Mouse (Mus musculus): ENCODE data around the gene Gltp. TPM values are rescaled to one million over a fixed set of nuclear protein-coding genes. Genes with fewer than 3 reads are reported as not detected.

Gltp gene
- polyA plus RNA-seq, 1 experiment from 2014 or later: 87.4 TPM

- H3K4me2 ChIP-seq (replicated peaks; ENCODE audit: low read depth, low read length): no peak overlapping the region
- H3K36me3 ChIP-seq (ENCODE audit: control insufficient read depth, insufficient read depth, low read length): peaks cover 25% of the 10 kb centered on the region
- no peak for ATAC-seq (ENCODE audit: insufficient number of reproducible peaks, insufficient read depth, low FRiP score, low read depth)
- H3K27ac ChIP-seq (ENCODE audit: low read length): no peak overlapping the region
- H3K9me3 ChIP-seq (ENCODE audit: control insufficient read depth, low read depth, low read length): no peaks in the 10 kb centered on the region
- no peak overlapping the region for H3K4me3 ChIP-seq (ENCODE audit: low read depth, low read length)
- H3K27me3 ChIP-seq (ENCODE audit: control insufficient read depth, insufficient read depth, low read length): no peaks in the 10 kb centered on the region
- H3K9ac ChIP-seq (replicated peaks; ENCODE audit: low read depth, low read length): no peak overlapping the region
- peaks cover 5% of the 10 kb centered on the region for H3K4me1 ChIP-seq (ENCODE audit: control insufficient read depth, insufficient read depth, low read length)
- 94% methylated on average over 21 of the region's 21 CpGs for WGBS
Observed at GRCm38 (mm10) chr5:114709357-114709756, 18.6 kb upstream of the Gltp start.

DNA sequence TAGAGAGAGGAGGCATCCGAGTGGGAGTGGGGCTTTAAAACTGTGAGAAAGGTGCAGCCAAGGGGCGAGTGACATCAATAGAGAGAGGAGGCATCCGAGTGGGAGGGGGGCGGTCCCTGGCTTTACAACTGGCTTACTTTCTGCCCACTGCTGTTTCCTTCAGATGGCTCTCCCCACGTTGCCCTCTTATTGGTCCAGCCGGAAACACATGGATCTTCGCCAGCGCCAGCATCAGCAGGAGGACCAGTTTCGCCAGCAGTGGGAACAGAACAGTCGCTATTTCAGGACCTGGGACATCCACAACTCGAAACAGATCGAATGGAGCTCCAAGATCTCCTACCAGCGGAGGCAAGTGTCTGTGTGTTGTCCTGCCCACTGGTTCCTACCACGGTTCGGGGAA is 17.7 kb upstream of the Gltp start:
- Histone ChIP-seq H3K27ac (ENCODE audit: low read length) (no peak overlapping the region), H3K9me3 (ENCODE audit: control insufficient read depth, low read depth, low read length) (no peaks in the 10 kb centered on the region), H3K4me1 (ENCODE audit: control insufficient read depth, insufficient read depth, low read length) (peaks cover 5% of the 10 kb centered on the region), H3K4me3 (ENCODE audit: low read depth, low read length) (peak overlapping the region; percentile 83), H3K4me2 (replicated peaks; ENCODE audit: low read depth, low read length) (peak overlapping the region; percentile 82), H3K9ac (replicated peaks; ENCODE audit: low read depth, low read length) (no peak overlapping the region), H3K27me3 (ENCODE audit: control insufficient read depth, insufficient read depth, low read length) (no peaks in the 10 kb centered on the region), H3K36me3 (ENCODE audit: control insufficient read depth, insufficient read depth, low read length) (peaks cover 17% of the 10 kb centered on the region)
- ATAC-seq (ENCODE audit: insufficient number of reproducible peaks, insufficient read depth, low FRiP score, low read depth): no peak
- 55% methylated on average over 15 of the region's 15 CpGs for WGBS

GRCm38 (mm10) chr5:114707265-114708068 is 16.7 kb upstream of the Gltp start, which contains the start of gene Tchp:
Tchp (plus strand) TSS chr5:114707760.
- Histone ChIP-seq H3K36me3 (ENCODE audit: control insufficient read depth, insufficient read depth, low read length) (peaks cover 11% of the 10 kb centered on the region), H3K27me3 (ENCODE audit: control insufficient read depth, insufficient read depth, low read length) (no peaks in the 10 kb centered on the region), H3K4me3 (ENCODE audit: low read depth, low read length) (peak within 1 kb of the TSS; percentile 83), H3K9me3 (ENCODE audit: control insufficient read depth, low read depth, low read length) (no peaks in the 10 kb centered on the region), H3K27ac (ENCODE audit: low read length) (no peak within 1 kb of the TSS), H3K4me2 (replicated peaks; ENCODE audit: low read depth, low read length) (peak within 1 kb of the TSS; percentile 82), H3K4me1 (ENCODE audit: control insufficient read depth, insufficient read depth, low read length) (peaks cover 5% of the 10 kb centered on the region), H3K9ac (replicated peaks; ENCODE audit: low read depth, low read length) (peak within 1 kb of the TSS; percentile 55)
- ATAC-seq (ENCODE audit: insufficient number of reproducible peaks, insufficient read depth, low FRiP score, low read depth): peak; percentile 78
- WGBS: 4% methylated on average over 49 of the region's 49 CpGs

DNA sequence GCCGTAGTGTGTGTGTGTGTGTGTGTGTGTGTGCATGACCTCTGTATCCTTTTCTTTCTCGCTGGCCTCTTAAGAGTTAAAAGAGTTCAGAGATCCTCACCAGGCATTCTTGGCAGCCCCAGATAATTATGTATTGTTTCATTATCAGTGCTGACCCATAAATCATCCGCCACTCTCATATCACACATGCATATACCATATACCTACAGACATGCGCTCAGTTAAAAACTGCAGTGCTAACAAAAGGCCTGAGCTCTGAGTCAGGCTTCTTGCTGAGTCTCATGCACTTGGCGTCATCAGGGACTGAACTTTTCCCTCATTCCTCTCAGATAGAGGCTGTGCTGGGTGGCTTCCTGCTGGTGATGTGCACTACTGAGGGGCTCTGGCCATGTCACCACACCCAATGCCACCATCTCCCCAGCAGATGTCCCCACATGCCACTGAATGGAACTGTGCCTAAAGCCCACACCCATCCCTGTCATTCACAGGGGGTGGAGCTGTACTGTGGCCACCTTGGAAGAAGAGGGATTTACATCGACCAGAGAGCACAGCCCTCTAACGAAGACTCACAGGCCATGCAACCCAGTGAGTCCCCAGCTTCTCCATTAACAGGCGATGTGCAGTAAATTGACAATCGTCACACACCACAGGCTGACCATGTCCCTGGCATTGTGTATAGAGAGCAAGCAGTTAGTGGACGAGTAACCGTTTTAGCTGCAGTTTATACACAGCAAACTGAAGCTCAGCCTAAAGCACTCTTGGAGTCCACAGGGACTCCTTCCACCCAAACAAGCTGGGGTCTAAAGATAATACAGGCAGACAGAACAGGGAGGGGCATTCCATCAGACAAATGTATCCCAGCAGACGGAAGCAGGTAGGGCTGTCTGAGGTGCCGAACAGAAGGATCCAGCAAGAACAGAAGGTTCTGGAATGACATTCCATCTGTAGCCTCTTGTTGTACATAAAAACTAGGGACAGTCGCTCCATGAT is 11.9 kb upstream of the Gltp start:
- no peak; the same call in 1 of the 2 replicates for ATAC-seq (ENCODE audit: insufficient number of reproducible peaks, insufficient read depth, low FRiP score, low read depth)
- no peak overlapping the region for H3K9ac ChIP-seq (replicated peaks; ENCODE audit: low read depth, low read length)
- WGBS: 61% methylated on average over 14 of the region's 14 CpGs

DNA sequence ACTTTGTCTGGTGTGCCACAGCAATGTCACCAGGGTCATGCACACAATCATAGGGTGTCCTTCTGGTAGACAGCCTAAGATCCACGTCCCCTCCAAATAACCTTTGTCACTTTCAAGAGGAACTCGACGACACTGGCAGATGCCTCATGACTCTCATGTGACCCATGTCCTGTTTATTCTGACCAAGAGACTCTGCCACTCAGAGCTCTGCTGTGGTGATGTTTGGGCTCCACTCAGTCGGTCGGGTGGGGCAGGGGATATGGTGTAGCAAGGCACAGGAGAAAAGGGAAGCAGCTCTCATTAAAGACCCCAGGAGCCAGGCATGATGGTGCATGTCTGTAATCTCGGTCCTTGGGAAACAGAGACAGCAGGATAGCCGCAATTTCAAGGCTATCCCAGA is 8.2 kb upstream of the Gltp start:
- H3K4me2 ChIP-seq (replicated peaks; ENCODE audit: low read depth, low read length): no peak overlapping the region
- H3K27ac ChIP-seq (ENCODE audit: low read length): no peak overlapping the region
- H3K9ac ChIP-seq (replicated peaks; ENCODE audit: low read depth, low read length): no peak overlapping the region
- H3K4me3 ChIP-seq (ENCODE audit: low read depth, low read length): no peak overlapping the region
- ATAC-seq (ENCODE audit: insufficient number of reproducible peaks, insufficient read depth, low FRiP score, low read depth): no peak
- WGBS: 46% methylated on average over 7 of the region's 7 CpGs
- H3K4me1 ChIP-seq (ENCODE audit: control insufficient read depth, insufficient read depth, low read length): no peaks in the 10 kb centered on the region
- no peaks in the 10 kb centered on the region for H3K36me3 ChIP-seq (ENCODE audit: control insufficient read depth, insufficient read depth, low read length)
- H3K9me3 ChIP-seq (ENCODE audit: control insufficient read depth, low read depth, low read length): no peaks in the 10 kb centered on the region
- H3K27me3 ChIP-seq (ENCODE audit: control insufficient read depth, insufficient read depth, low read length): no peaks in the 10 kb centered on the region

More for the DNA sequence above, 11.9 kb upstream of the Gltp start:
- Histone ChIP-seq H3K4me2 (replicated peaks; ENCODE audit: low read depth, low read length) (no peak overlapping the region), H3K36me3 (ENCODE audit: control insufficient read depth, insufficient read depth, low read length) (no peaks in the 10 kb centered on the region), H3K4me1 (ENCODE audit: control insufficient read depth, insufficient read depth, low read length) (no peaks in the 10 kb centered on the region), H3K9me3 (ENCODE audit: control insufficient read depth, low read depth, low read length) (no peaks in the 10 kb centered on the region), H3K27ac (ENCODE audit: low read length) (no peak overlapping the region), H3K27me3 (ENCODE audit: control insufficient read depth, insufficient read depth, low read length) (no peaks in the 10 kb centered on the region), H3K4me3 (ENCODE audit: low read depth, low read length) (no peak overlapping the region)

DNA sequence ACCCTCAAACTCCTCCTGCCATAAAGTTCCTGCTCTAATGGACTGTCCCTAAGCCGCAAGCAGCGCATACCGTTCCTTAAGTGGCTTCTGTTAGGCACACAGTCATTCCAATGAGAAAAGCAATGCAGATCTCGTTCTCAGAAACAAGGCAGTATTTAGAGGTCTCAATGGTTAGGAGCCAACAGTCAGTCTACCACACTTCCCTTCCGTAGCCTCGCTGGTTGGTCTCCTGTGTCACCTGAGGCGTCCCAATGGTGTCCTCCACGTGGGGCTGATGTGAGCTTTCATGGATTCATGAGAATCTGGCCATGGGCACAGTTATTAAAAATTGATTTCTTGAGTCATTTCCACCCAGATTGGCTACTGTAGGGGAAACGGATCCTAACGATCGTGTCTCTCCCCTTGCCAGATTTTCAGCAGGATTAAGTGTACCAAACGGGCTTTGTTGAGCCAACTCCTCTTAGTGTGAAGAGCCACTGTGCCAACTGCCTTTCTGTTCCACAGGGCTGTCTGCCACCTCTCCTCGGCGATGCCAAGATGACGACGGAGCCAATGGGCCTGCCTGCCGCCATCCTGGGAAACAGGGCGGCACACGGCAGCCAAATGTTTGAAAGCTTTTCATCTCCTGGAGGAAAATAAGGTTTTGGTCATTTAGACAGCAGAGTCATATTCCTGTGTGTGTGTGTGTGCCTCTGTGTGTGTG is 7.4 kb upstream of the Gltp start:
- no peak overlapping the region for H3K9ac ChIP-seq (replicated peaks; ENCODE audit: low read depth, low read length)
- H3K27me3 ChIP-seq (ENCODE audit: control insufficient read depth, insufficient read depth, low read length): no peaks in the 10 kb centered on the region
- no peak for ATAC-seq (ENCODE audit: insufficient number of reproducible peaks, insufficient read depth, low FRiP score, low read depth)
- H3K4me1 ChIP-seq (ENCODE audit: control insufficient read depth, insufficient read depth, low read length): no peaks in the 10 kb centered on the region
- no peak overlapping the region for H3K27ac ChIP-seq (ENCODE audit: low read length)
- no peak overlapping the region for H3K4me3 ChIP-seq (ENCODE audit: low read depth, low read length)
- 87% methylated on average over 19 of the region's 19 CpGs for WGBS
- no peak overlapping the region for H3K4me2 ChIP-seq (replicated peaks; ENCODE audit: low read depth, low read length)
- H3K36me3 ChIP-seq (ENCODE audit: control insufficient read depth, insufficient read depth, low read length): no peaks in the 10 kb centered on the region
- H3K9me3 ChIP-seq (ENCODE audit: control insufficient read depth, low read depth, low read length): no peaks in the 10 kb centered on the region

DNA sequence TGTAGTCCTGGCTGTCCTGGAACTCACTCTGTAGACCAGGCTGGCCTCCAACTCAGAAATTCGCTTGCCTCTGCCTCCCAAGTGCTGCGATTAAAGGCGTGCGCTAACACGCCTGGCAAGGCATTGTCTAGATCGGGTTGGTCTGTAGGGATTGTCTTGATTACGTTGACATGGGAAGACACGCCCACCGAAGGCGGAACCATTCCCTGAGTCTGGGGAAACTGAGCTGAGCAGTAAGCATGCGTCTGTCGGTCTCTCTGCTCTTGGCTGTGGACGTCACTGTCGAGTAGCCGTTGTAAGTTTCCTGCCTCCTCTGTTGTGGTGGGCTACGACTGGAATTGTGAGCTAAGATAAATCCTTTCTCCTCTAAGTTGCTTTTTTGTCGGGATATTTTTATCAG is 6.2 kb upstream of the Gltp start:
- H3K27ac ChIP-seq (ENCODE audit: low read length): no peak overlapping the region
- no peak overlapping the region for H3K4me3 ChIP-seq (ENCODE audit: low read depth, low read length)
- H3K9ac ChIP-seq (replicated peaks; ENCODE audit: low read depth, low read length): no peak overlapping the region
- H3K36me3 ChIP-seq (ENCODE audit: control insufficient read depth, insufficient read depth, low read length): no peaks in the 10 kb centered on the region
- no peak for ATAC-seq (ENCODE audit: insufficient number of reproducible peaks, insufficient read depth, low FRiP score, low read depth)
- H3K4me2 ChIP-seq (replicated peaks; ENCODE audit: low read depth, low read length): no peak overlapping the region
- no peaks in the 10 kb centered on the region for H3K9me3 ChIP-seq (ENCODE audit: control insufficient read depth, low read depth, low read length)
- 84% methylated on average over 17 of the region's 17 CpGs for WGBS
- no peaks in the 10 kb centered on the region for H3K27me3 ChIP-seq (ENCODE audit: control insufficient read depth, insufficient read depth, low read length)
- no peaks in the 10 kb centered on the region for H3K4me1 ChIP-seq (ENCODE audit: control insufficient read depth, insufficient read depth, low read length)

- H3K9me3 ChIP-seq (ENCODE audit: control insufficient read depth, low read depth, low read length): no peaks in the 10 kb centered on the region
- ATAC-seq (ENCODE audit: insufficient number of reproducible peaks, insufficient read depth, low FRiP score, low read depth): no peak
- no peak overlapping the region for H3K27ac ChIP-seq (ENCODE audit: low read length)
- no peaks in the 10 kb centered on the region for H3K27me3 ChIP-seq (ENCODE audit: control insufficient read depth, insufficient read depth, low read length)
- no peak overlapping the region for H3K4me2 ChIP-seq (replicated peaks; ENCODE audit: low read depth, low read length)
- peaks cover 3% of the 10 kb centered on the region; the same call in 1 of the 2 replicates for H3K4me1 ChIP-seq (ENCODE audit: control insufficient read depth, insufficient read depth, low read length)
- 69% methylated on average over 5 of the region's 5 CpGs for WGBS
- no peaks in the 10 kb centered on the region for H3K36me3 ChIP-seq (ENCODE audit: control insufficient read depth, insufficient read depth, low read length)
- no peak overlapping the region for H3K9ac ChIP-seq (replicated peaks; ENCODE audit: low read depth, low read length)
- no peak overlapping the region for H3K4me3 ChIP-seq (ENCODE audit: low read depth, low read length)
Observed at GRCm38 (mm10) chr5:114695775-114696174, 5.0 kb upstream of the Gltp start.

Measured in stomach, embryonic 14.5 days (tissue).